In genomic region chr2:121505942-121506882, GRCm38 (mm10) we compare ENCODE assay signal across 8 mouse cellular contexts. TPM values are rescaled to one million over a fixed set of nuclear protein-coding genes. Genes with fewer than 3 reads are reported as not detected.
DNase-seq lines count a peak whose midpoint lies in the region; ATAC-seq and TF ChIP-seq lines count a peak whose summit lies in the region.
"Not testable (repeated sequence)": the region's sequence is repeated elsewhere in the genome, so short reads cannot be mapped to it uniquely, and the experiment has no call there.

Mfap1a (minus strand) TSS chr2:121506665.
Wdr76 (plus strand) TSS chr2:121506723.

- not testable (repeated sequence) for H3K4me1 ChIP-seq in bone marrow, adult 2 months (ENCODE audit: control insufficient read depth, insufficient read depth, low read length)
- H3K4me1 ChIP-seq in embryonic facial prominence, embryonic 15.5 days: peaks cover 14% of the 10 kb centered on the region
- H3K4me1 ChIP-seq in kidney, embryonic 14.5 days (ENCODE audit: control insufficient read depth, insufficient read depth, low read length): peaks cover 12% of the 10 kb centered on the region
- H3K4me1 ChIP-seq in limb, embryonic 15.5 days: peaks cover 13% of the 10 kb centered on the region

- not testable (repeated sequence) for TF ChIP-seq CTCF in bone marrow, adult 2 months (IDR thresholded peaks at IDR 0.05; ENCODE audit: control insufficient read depth, insufficient read depth, low read length)

- TF ChIP-seq POLR2A in bone marrow, adult 2 months (IDR thresholded peaks at IDR 0.05; ENCODE audit: borderline replicate concordance, control insufficient read depth, low read depth, low read length): peak; percentile 73

- peak; percentile 95 for DNase-seq in 416B (ENCODE audit: low read depth)
- peak; percentile 87 to 89 for DNase-seq in heart, adult 9 months (ENCODE audit: low spot score in 2 of 2)
- peak; percentile 58 to 63 for DNase-seq in monocyte, adult 2 months (ENCODE audit: low read depth in 1 of 2, low spot score in 2 of 2)
- DNase-seq in spleen, postnatal 36 days (ENCODE audit: low spot score in 2 of 2): peak; percentile 84 to 89

- H3K9me3 ChIP-seq in embryonic facial prominence, embryonic 15.5 days (replicated peaks); kidney, embryonic 14.5 days (ENCODE audit: control insufficient read depth, low read length); limb, embryonic 15.5 days: not testable (repeated sequence)

- peak; percentile 87; the same call in 1 of the 2 replicates for ATAC-seq in embryonic facial prominence, embryonic 15.5 days (ENCODE audit: insufficient number of reproducible peaks, low FRiP score, low TSS enrichment, low read depth)
- peak; percentile 91 for ATAC-seq in kidney, embryonic 14.5 days (ENCODE audit: low FRiP score, low TSS enrichment)
- peak; percentile 85; the same call in 1 of the 2 replicates for ATAC-seq in limb, embryonic 15.5 days (ENCODE audit: insufficient number of reproducible peaks, low FRiP score, low TSS enrichment, low read depth)

- peak within 1 kb of the TSS; percentile 70 for H3K4me3 ChIP-seq in bone marrow, adult 2 months (replicated peaks; ENCODE audit: control insufficient read depth, low read depth, low read length)
- H3K4me3 ChIP-seq in embryonic facial prominence, embryonic 15.5 days (replicated peaks): peak within 1 kb of the TSS; percentile 61
- H3K4me3 ChIP-seq in kidney, embryonic 14.5 days (ENCODE audit: low read length): peak within 1 kb of the TSS; percentile 54
- peak within 1 kb of the TSS; percentile 60 for H3K4me3 ChIP-seq in limb, embryonic 15.5 days

- 3% methylated on average over 42 of the region's 42 CpGs for WGBS in bone marrow, adult 2 months
- WGBS in embryonic facial prominence, embryonic 15.5 days: 4% methylated on average over 42 of the region's 42 CpGs
- 4% methylated on average over 35 of the region's 42 CpGs for WGBS in kidney, embryonic 14.5 days
- WGBS in limb, embryonic 15.5 days: 4% methylated on average over 42 of the region's 42 CpGs

- not testable (repeated sequence) for H3K27me3 ChIP-seq in embryonic facial prominence, embryonic 15.5 days; kidney, embryonic 14.5 days (ENCODE audit: control insufficient read depth, insufficient read depth, low read length); limb, embryonic 15.5 days

- H3K4me2 ChIP-seq in embryonic facial prominence, embryonic 15.5 days (replicated peaks): peak within 1 kb of the TSS; percentile 60
- H3K4me2 ChIP-seq in kidney, embryonic 14.5 days (replicated peaks; ENCODE audit: low read depth, low read length): peak within 1 kb of the TSS; percentile 72
- H3K4me2 ChIP-seq in limb, embryonic 15.5 days: peak within 1 kb of the TSS; percentile 58

- H3K9ac ChIP-seq in embryonic facial prominence, embryonic 15.5 days: peak within 1 kb of the TSS; percentile 65
- H3K9ac ChIP-seq in kidney, embryonic 14.5 days (ENCODE audit: low read depth, low read length): peak within 1 kb of the TSS; percentile 68
- peak within 1 kb of the TSS; percentile 50 for H3K9ac ChIP-seq in limb, embryonic 15.5 days

- peak within 1 kb of the TSS; percentile 78 for H3K27ac ChIP-seq in bone marrow, adult 2 months (ENCODE audit: control insufficient read depth, insufficient read depth, low read depth, low read length, poor library complexity)
- 0 out of 2 replicates have a peak within 1 kb of the TSS, but pooled peaks have one; percentile 44 for H3K27ac ChIP-seq in embryonic facial prominence, embryonic 15.5 days (replicated peaks)
- not testable (repeated sequence) for H3K27ac ChIP-seq in kidney, embryonic 14.5 days (ENCODE audit: low read depth, low read length)
- H3K27ac ChIP-seq in limb, embryonic 15.5 days: peak within 1 kb of the TSS; percentile 79

- H3K36me3 ChIP-seq in embryonic facial prominence, embryonic 15.5 days: peaks cover 13% of the 10 kb centered on the region
- H3K36me3 ChIP-seq in kidney, embryonic 14.5 days (ENCODE audit: control insufficient read depth, insufficient read depth, low read length): not testable (repeated sequence)
- peaks cover 14% of the 10 kb centered on the region for H3K36me3 ChIP-seq in limb, embryonic 15.5 days

RNA-seq across cellular contexts. Expression of gene Mfap1a, which starts in this region (rescaled TPM):
- 15.5 and 23.0 TPM in 2 replicates for polyA plus RNA-seq in bone marrow, adult 2 months (2011; ENCODE audit: insufficient read depth, insufficient read length, low replicate concordance, missing spikeins)
- polyA plus RNA-seq in embryonic facial prominence, embryonic 15.5 days (2015; fragmentation: Nextera tagmentation; extraction: Ambion mirVana): 31.1 and 32.7 TPM in 2 replicates
- 21.5 and 28.0 TPM in 2 replicates for polyA plus RNA-seq in kidney, embryonic 14.5 days (2014; fragmentation: Nextera tagmentation; extraction: Ambion mirVana)
- polyA plus RNA-seq in limb, embryonic 15.5 days (2015; fragmentation: Nextera tagmentation; extraction: Ambion mirVana): 29.0 and 29.2 TPM in 2 replicates

RNA-seq across cellular contexts. Expression of gene Wdr76, which starts in this region (rescaled TPM):
- 15.0 and 16.6 TPM in 2 replicates for polyA plus RNA-seq in bone marrow, adult 2 months (2011; ENCODE audit: insufficient read depth, insufficient read length, low replicate concordance, missing spikeins)
- 6.1 and 6.7 TPM in 2 replicates for polyA plus RNA-seq in embryonic facial prominence, embryonic 15.5 days (2015; fragmentation: Nextera tagmentation; extraction: Ambion mirVana)
- 11.0 and 11.9 TPM in 2 replicates for polyA plus RNA-seq in kidney, embryonic 14.5 days (2014; fragmentation: Nextera tagmentation; extraction: Ambion mirVana)
- 5.5 and 7.1 TPM in 2 replicates for polyA plus RNA-seq in limb, embryonic 15.5 days (2015; fragmentation: Nextera tagmentation; extraction: Ambion mirVana)
